Mouse (Mus musculus): ENCODE measurements around the gene Glb1l2.

The Glb1l2 gene

GRCm38 (mm10) chr9:26805935-26806666 lies at the start of gene Glb1l2:
TSS of gene Glb1l2 (minus strand) at chr9:26806468.
- DNase-seq (ENCODE audit: low spot score in 2 of 2) = peak; percentile 52 to 63

DNA sequence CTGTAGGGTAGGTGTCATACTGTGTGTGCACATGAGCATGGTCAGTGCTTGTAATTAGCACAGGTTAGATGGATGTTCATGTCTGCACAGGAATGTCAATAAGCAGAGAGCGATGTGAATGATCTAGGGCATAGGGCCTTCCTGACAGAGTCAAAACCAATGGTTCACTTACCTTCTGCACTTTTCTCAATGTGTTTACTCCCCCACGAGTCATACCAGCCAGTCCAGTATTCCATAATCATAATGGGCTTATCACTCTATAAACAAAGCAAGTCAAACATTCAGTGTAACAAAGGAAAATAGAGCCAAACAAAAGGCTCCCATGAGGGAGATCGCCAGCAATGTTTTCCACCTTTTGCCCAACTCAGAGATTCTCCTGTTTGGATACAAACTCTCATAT lies 24.8 kb upstream of the Glb1l2 start:
- DNase-seq (ENCODE audit: low spot score in 2 of 2) = no peak

- DNase-seq (ENCODE audit: low spot score in 2 of 2) = no peak
These were observed 13.7 kb upstream of the Glb1l2 start for GRCm38 (mm10) chr9:26819942-26820341.

- no peak for DNase-seq (ENCODE audit: low spot score in 2 of 2)
These were observed 2.5 kb upstream of the Glb1l2 start for GRCm38 (mm10) chr9:26808735-26809134.

GRCm38 (mm10) chr9:26804321-26804720 lies 1.9 kb downstream of the Glb1l2 start:
- DNase-seq (ENCODE audit: low spot score in 2 of 2) = no peak

- no peak for DNase-seq (ENCODE audit: low spot score in 2 of 2)
These were observed 5.9 kb downstream of the Glb1l2 start for GRCm38 (mm10) chr9:26800357-26800756.

- no peak for DNase-seq (ENCODE audit: low spot score in 2 of 2)
These were observed 7.5 kb downstream of the Glb1l2 start for GRCm38 (mm10) chr9:26798731-26799130.

DNA sequence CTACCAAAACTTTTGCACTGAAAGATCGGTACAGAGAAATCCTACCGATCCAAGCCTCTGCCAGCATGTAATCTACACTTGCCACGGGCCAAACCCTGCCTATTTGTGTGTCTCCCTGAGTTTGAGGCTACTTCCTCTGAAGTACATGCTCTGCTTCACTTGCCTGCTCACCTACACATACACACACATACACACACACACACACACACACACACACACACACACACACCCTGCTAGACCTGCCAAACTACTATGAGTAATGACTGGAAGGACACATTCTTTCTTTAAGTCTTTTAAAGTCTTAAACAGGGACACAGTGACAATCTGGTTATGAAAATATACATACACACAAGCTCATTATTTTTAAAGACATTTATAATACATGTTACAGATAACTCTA lies 8.1 kb downstream of the Glb1l2 start:
- no peak for DNase-seq (ENCODE audit: low spot score in 2 of 2)

DNA sequence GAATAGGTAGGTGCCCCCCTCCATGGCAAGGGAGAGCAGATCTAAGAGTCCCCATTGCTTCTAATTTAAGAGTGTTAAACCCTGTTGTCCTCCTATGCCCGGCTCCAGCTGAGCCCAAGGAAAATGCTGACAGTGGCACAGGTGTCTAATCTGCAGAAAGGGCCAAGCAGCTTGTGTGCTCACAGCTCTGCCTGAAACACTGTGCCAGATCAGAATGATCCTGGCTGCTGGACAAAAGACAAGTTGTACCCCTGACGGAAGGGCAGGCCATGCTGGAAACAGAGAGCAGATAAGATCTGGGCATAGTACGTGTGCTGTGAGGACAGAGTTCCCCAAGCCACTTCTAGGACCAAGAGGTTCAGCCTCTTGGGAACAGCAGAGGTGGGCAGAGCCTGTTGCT lies 13.4 kb downstream of the Glb1l2 start:
- no peak for DNase-seq (ENCODE audit: low spot score in 2 of 2)

GRCm38 (mm10) chr9:26783414-26783975 lies 22.8 kb downstream of the Glb1l2 start:
- peak in 1 of 2 experiments; percentile 4 for DNase-seq (ENCODE audit: low spot score in 2 of 2)

DNA sequence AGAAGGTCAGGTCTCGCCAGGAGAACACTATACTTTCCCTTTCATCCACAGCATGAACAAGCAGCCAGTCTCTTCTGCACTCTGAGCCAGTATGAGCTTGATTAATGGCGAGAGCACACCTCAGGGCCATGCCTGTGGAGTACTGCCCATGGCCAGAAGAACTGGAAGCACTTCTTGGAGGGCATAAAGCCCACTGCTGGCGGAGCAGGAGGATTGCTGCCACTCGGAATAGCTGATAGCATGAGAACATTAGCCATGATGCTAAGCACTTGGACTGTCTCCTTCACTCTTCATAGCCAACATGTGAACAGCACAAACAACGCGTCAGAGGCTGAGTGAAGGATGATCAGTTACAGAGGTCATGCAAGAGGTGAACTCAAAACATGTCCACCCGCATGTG lies 27.8 kb downstream of the Glb1l2 start:
- DNase-seq (ENCODE audit: low spot score in 2 of 2) = peak in 1 of 2 experiments; percentile 2

DNA sequence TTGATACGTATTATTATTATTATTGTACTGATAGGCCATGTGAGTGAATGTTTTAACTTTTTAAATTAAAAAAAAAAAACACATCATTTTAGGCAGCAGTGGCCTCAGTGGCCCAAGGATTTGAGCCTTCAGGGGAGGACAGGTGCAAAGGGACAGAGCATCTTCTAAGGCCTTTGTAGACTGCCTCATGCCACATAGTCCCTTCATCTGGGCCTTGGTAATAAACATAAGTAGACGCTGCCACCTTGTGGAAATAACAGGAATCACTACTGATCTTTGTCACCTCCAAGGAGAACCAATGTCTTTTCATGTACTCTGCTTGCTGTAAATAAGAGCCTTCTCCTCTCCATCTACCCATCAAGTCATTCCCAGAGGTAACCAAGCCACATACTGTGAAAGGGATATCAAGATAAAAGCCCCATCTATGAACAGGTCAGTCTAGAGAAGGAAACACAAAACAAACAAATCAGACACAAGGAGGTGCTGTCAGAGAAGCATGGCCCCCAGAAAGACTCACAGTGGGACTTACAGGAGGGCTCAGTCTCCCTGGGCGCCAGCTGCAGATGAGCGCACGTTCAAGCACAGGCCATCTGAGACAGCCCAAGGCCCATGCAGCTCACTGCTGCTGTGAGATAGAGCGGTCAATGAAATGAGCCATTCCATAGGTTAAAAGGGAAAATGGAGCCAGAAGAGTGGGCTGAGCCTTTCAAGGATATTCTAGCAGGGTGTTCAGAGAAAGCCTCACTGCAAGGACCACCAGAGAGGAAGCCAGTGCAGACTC lies 30.0 kb downstream of the Glb1l2 start:
- DNase-seq (ENCODE audit: low spot score in 2 of 2) = peak in 1 of 2 experiments; percentile 43

- peak in 1 of 2 experiments; percentile 2 for DNase-seq (ENCODE audit: low spot score in 2 of 2)
These were observed 30.6 kb downstream of the Glb1l2 start for GRCm38 (mm10) chr9:26775700-26776099.

GRCm38 (mm10) chr9:26768181-26768580 lies 38.1 kb downstream of the Glb1l2 start:
- DNase-seq (ENCODE audit: low spot score in 2 of 2) = no peak

DNA sequence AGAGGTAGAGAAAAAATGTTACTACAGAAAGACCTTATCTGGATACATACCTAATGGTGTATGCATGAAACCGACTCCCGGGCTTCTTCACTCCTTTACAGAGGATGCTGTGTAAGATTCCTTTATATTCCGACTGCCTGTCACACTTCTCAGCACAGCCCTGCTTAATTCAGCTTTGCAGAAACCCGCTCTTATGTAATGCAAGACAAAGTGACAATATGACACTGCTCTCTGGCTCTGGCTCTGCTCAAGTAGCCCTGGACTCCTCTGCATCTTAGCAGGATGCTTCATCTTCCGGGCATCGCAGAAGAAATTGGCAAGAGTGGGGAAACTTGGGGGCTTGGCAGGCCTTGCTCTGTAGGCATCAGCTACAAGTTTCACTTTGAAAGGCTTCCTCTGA lies 43.8 kb downstream of the Glb1l2 start:
- no peak for DNase-seq (ENCODE audit: low spot score in 2 of 2)

DNA sequence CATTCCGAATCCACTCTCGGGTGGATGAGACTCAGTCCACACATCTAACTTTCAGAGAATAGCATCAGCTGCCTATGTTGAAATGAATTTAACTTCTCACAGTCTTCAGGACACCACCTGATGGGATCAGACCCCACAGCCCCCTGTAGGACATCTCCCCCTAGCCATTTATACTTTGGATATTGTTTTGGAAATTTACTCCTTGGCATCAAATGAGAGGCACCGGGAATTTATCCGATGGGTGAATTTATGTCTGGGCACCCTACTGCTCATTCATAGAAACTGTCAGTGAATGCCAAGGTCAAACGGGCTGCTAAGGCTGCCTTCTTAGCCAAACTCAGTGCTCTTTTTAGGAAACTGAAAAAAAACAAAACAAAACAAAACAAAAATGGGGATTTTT lies 45.7 kb downstream of the Glb1l2 start:
- DNase-seq (ENCODE audit: low spot score in 2 of 2) = no peak

DNA sequence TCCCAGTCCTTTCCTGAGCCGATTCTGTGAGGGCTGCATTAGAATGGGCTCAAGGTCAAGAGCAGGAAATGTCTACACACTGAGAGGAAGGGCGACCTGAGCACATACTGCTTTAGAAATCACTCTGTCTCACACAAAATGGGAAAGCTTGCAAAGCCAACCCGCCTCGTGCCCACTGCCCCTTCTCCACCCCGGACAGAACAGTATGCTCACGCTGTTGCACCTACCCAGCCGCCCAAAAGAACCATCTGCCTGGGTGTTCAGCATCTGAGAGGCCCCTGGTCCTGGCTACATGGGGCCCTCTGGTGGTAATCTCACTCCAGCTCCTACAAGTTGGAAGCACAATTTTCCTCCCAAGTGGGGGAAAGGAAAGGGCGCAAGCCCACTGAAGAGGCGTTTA lies 46.2 kb downstream of the Glb1l2 start:
- peak in 1 of 2 experiments; percentile 62 for DNase-seq (ENCODE audit: low spot score in 2 of 2)

- no peak for DNase-seq (ENCODE audit: low spot score in 2 of 2)
These were observed 57.4 kb downstream of the Glb1l2 start for GRCm38 (mm10) chr9:26748893-26749292.

DNA sequence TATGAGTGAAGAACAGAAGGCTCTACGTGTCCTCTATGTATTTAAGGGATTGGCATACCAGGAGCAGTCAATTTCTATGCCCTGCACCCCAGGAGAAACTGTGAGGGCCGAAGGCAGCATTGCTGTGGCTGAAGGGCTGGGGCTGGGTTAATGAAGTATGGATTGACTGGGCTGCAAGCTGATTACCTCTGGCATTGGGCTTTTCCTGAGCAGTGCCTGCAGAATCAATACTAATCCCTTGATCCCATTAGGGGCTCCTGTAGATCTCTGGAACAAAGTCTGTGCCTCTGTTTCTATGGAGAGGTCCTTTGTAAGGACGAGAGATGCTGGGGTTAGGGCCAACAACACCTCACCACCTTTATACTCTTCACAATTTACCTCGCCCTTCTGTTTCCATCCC lies 59.1 kb downstream of the Glb1l2 start:
- DNase-seq (ENCODE audit: low spot score in 2 of 2) = no peak

DNA sequence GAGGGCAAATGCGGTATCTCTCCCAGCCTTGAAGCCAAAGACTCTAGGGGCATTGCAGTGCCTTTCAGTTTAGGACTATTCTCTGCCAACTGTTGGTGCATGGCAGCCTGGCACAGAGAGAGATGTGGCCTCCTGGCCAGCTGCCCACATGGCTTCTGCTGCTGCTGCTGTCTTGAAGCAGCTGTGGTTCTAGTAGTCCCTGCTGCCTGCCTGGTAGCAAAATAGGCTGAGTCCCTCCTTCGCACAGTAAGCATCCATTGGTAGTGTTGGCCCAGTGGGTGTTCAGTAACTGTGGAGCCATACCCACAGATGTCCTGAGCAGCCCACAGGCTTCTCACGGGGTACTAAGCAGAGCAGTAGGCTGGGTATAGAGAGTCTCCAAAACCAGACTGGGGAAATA lies 63.5 kb downstream of the Glb1l2 start:
- DNase-seq (ENCODE audit: low spot score in 2 of 2) = no peak

DNA sequence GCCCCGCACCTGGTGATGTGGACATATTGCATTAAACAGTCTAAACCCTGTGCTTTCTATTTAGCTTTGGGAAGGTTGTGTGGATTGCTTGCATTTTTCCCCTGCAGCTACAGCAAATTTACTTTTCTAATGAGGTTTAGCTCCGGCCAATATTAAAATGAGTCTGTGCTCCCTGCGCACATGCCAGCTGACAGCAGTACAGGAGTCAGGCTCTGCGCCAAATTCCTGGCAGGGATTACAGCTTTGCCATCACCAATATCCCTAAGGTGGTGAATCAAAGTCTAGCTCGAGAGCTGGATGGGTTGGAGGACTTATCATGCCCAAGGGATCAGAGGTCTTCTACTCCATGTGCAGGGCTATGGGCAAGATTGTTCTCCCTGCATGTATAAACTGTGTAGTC lies 69.2 kb downstream of the Glb1l2 start:
- DNase-seq (ENCODE audit: low spot score in 2 of 2) = no peak

- no peak for DNase-seq (ENCODE audit: low spot score in 2 of 2)
These were observed 72.3 kb downstream of the Glb1l2 start for GRCm38 (mm10) chr9:26733986-26734385.

All from frontal cortex, postnatal 25 days (tissue).